Mouse (Mus musculus) testis, adult 2 months (tissue): ENCODE measurements around the gene Gnb1l.

Experiments used
- CTCF ChIP-seq: fragments of 200-500 bp; IDR thresholded peaks from 2 replicates; pipeline ENCODE4 v1.5.1; 2012; ENCODE audit warnings: low read depth, mild to moderate bottlenecking, inconsistent platforms, low read length, moderate library complexity; ENCODE audit not compliant: control insufficient read depth, insufficient read depth, insufficient replicate concordance
- POLR2A ChIP-seq: fragments of 200-500 bp; IDR thresholded peaks from 2 replicates; pipeline ENCODE4 v1.6.1; 2012; ENCODE audit warnings: low read depth, mild to moderate bottlenecking, inconsistent platforms, low read length, moderate library complexity; ENCODE audit not compliant: control insufficient read depth

GRCm38 (mm10) chr16:18497865-18498515 is 523 bp upstream of the Gnb1l start:
- TF ChIP-seq CTCF (no peak), POLR2A (no peak)
